Mouse (Mus musculus) forebrain, embryonic 11.5 days (tissue): ENCODE data around the gene Sptbn2. TPM values are rescaled to one million over a fixed set of nuclear protein-coding genes. Genes with fewer than 3 reads are reported as not detected.
"Not testable (repeated sequence)": the region's sequence is repeated elsewhere in the genome, so short reads cannot be mapped to it uniquely, and the experiment has no call there.

Experiments used
- ATAC-seq: fragments of 200-750 bp; cut with Nextera tagmentation; replicated peaks from 2 replicates; pipeline ENCODE4 v1.8.0; 2017; ENCODE audit warnings: moderate TSS enrichment; ENCODE audit not compliant: low FRiP score
- DNase-seq: peaks from one replicate; pipeline ENCODE4 v3.0.0-alpha.2; 2017; ENCODE audit warnings: low spot score
- H3K27ac ChIP-seq: fragments of 300-500 bp; sonication (generic); 2 replicates; pipeline ENCODE4 v1.5.1; 2014; ENCODE audit warnings: low read depth, low read length
- H3K27me3 ChIP-seq: fragments of 300-500 bp; sonication (generic); 2 replicates; pipeline ENCODE4 v1.6.1; 2014; ENCODE audit warnings: mild to moderate bottlenecking, low read length, mixed read lengths; ENCODE audit not compliant: control insufficient read depth, insufficient read depth
- H3K36me3 ChIP-seq: fragments of 300-500 bp; sonication (generic); 2 replicates; pipeline ENCODE4 v1.6.1; 2014; ENCODE audit warnings: mild to moderate bottlenecking, low read length, moderate library complexity, mixed read lengths; ENCODE audit not compliant: control insufficient read depth, insufficient read depth
- H3K4me1 ChIP-seq: fragments of 300-500 bp; sonication (generic); replicated peaks from 2 replicates; pipeline ENCODE4 v1.6.1; 2014; ENCODE audit warnings: low read length, mixed read lengths; ENCODE audit not compliant: control insufficient read depth, insufficient read depth
- H3K4me2 ChIP-seq: fragments of 300-500 bp; sonication (generic); 2 replicates; pipeline ENCODE4 v1.6.1; 2014; ENCODE audit warnings: low read depth, mild to moderate bottlenecking, low read length, moderate library complexity, mixed read lengths; ENCODE audit not compliant: severe bottlenecking
- H3K4me3 ChIP-seq: fragments of 300-500 bp; sonication (generic); 2 replicates; pipeline ENCODE4 v1.5.1; 2014; ENCODE audit warnings: low read depth, low read length
- H3K9ac ChIP-seq: fragments of 300-500 bp; sonication (generic); 2 replicates; pipeline ENCODE4 v1.6.1; 2014; ENCODE audit warnings: low read length
- H3K9me3 ChIP-seq: fragments of 300-500 bp; sonication (generic); 2 replicates; pipeline ENCODE4 v1.6.1; 2016; ENCODE audit warnings: low read length, mixed read lengths; ENCODE audit not compliant: control insufficient read depth
- WGBS: fragments of 180-500 bp; shearing (Covaris S2); extraction: QIAGEN DNeasy Blood & Tissue Kit; methylation state at CpG from one replicate; pipeline ENCODE4 v1.1.7; 2014; 5-methylcytosine and 5-hydroxymethylcytosine counted together
- polyA plus RNA-seq: library from polyadenylated mRNA; unstranded; fragments of >200 nt; fragmentation: Nextera tagmentation; extraction: Ambion mirVana; gene quantifications from 2 replicates; pipeline ENCODE4 v1.2.1, GENCODE M21; 2014

Sptbn2 gene
- polyA plus RNA-seq, 1 experiment from 2014 or later: 16.7 TPM

- H3K4me1 ChIP-seq: no peaks in the 10 kb centered on the region
- no peaks in the 10 kb centered on the region for H3K27me3 ChIP-seq
- 91% methylated on average over 9 of the region's 9 CpGs for WGBS
- DNase-seq (no peak), ATAC-seq (no peak)
- no peaks in the 10 kb centered on the region; the same call in 1 of the 2 replicates for H3K36me3 ChIP-seq
- no peak overlapping the region for H3K27ac ChIP-seq
- no peak overlapping the region for H3K4me2 ChIP-seq
- H3K4me3 ChIP-seq: no peak overlapping the region
- no peaks in the 10 kb centered on the region for H3K9me3 ChIP-seq
- H3K9ac ChIP-seq: no peak overlapping the region
Measured at GRCm38 (mm10) chr19:4747631-4748312, 36.8 kb downstream of the Sptbn2 start.

GRCm38 (mm10) chr19:4748493-4748892, 37.5 kb downstream of the Sptbn2 start:
- DNase-seq: no peak
- Histone ChIP-seq H3K9me3 (no peaks in the 10 kb centered on the region), H3K4me2 (no peak overlapping the region), H3K36me3 (no peaks in the 10 kb centered on the region; the same call in 1 of the 2 replicates), H3K4me1 (no peaks in the 10 kb centered on the region), H3K27me3 (no peaks in the 10 kb centered on the region), H3K9ac (no peak overlapping the region), H3K27ac (no peak overlapping the region), H3K4me3 (no peak overlapping the region)
- ATAC-seq: no peak
- 91% methylated on average over 10 of the region's 10 CpGs for WGBS

GRCm38 (mm10) chr19:4749975-4750374, 39.0 kb downstream of the Sptbn2 start:
- ATAC-seq (no peak), DNase-seq (no peak)
- no peaks in the 10 kb centered on the region; the same call in 1 of the 2 replicates for H3K36me3 ChIP-seq
- no peaks in the 10 kb centered on the region for H3K9me3 ChIP-seq
- no peaks in the 10 kb centered on the region for H3K4me1 ChIP-seq
- H3K4me2 ChIP-seq: no peak overlapping the region
- no peak overlapping the region for H3K4me3 ChIP-seq
- no peaks in the 10 kb centered on the region for H3K27me3 ChIP-seq
- 89% methylated on average over 6 of the region's 6 CpGs for WGBS
- H3K27ac ChIP-seq: no peak overlapping the region
- H3K9ac ChIP-seq: no peak overlapping the region

GRCm38 (mm10) chr19:4755565-4756192, 44.7 kb downstream of the Sptbn2 start:
- under 1% methylated on average over 10 of the region's 10 CpGs for WGBS
- ATAC-seq: peak; percentile 70
- H3K4me1 ChIP-seq: peaks cover 10% of the 10 kb centered on the region; the same call in 1 of the 2 replicates
- no peaks in the 10 kb centered on the region; the same call in 1 of the 2 replicates for H3K36me3 ChIP-seq
- peak overlapping the region; percentile 79 for H3K4me2 ChIP-seq
- peak; percentile 93 for DNase-seq
- H3K27me3 ChIP-seq: no peaks in the 10 kb centered on the region
- peak overlapping the region; percentile 97 for H3K9ac ChIP-seq
- H3K4me3 ChIP-seq: peak overlapping the region; percentile 73
- H3K9me3 ChIP-seq: no peaks in the 10 kb centered on the region
- peak overlapping the region; percentile 95 for H3K27ac ChIP-seq

- ATAC-seq (peak; percentile 97), DNase-seq (peak; percentile 100)
- H3K9me3 ChIP-seq: no peaks in the 10 kb centered on the region
- H3K27ac ChIP-seq: peak within 1 kb of the TSS; percentile 95
- no peaks in the 10 kb centered on the region; the same call in 1 of the 2 replicates for H3K36me3 ChIP-seq
- H3K4me2 ChIP-seq: peak within 1 kb of the TSS; percentile 79
- H3K27me3 ChIP-seq: no peaks in the 10 kb centered on the region
- under 1% methylated on average over 62 of the region's 65 CpGs for WGBS
- H3K4me1 ChIP-seq: peaks cover 10% of the 10 kb centered on the region; the same call in 1 of the 2 replicates
- peak within 1 kb of the TSS; percentile 97 for H3K9ac ChIP-seq
- peak within 1 kb of the TSS; percentile 73 for H3K4me3 ChIP-seq
Measured at GRCm38 (mm10) chr19:4756193-4756911, 45.4 kb downstream of the Sptbn2 start, which contains the start of gene Rbm4b. TSS of gene Rbm4b (plus strand) at chr19:4756497.

GRCm38 (mm10) chr19:4756921-4757320, 46.0 kb downstream of the Sptbn2 start:
- ATAC-seq: no peak
- H3K4me3 ChIP-seq: peak overlapping the region; percentile 73
- H3K36me3 ChIP-seq: no peaks in the 10 kb centered on the region; the same call in 1 of the 2 replicates
- no peak for DNase-seq
- peak overlapping the region; percentile 97 for H3K9ac ChIP-seq
- no peaks in the 10 kb centered on the region for H3K27me3 ChIP-seq
- H3K4me1 ChIP-seq: peaks cover 10% of the 10 kb centered on the region; the same call in 1 of the 2 replicates
- H3K4me2 ChIP-seq: peak overlapping the region; percentile 79
- WGBS: 8% methylated on average over 9 of the region's 9 CpGs
- H3K9me3 ChIP-seq: no peaks in the 10 kb centered on the region
- peak overlapping the region; percentile 95 for H3K27ac ChIP-seq

- 94% methylated on average over 8 of the region's 8 CpGs for WGBS
- not testable (repeated sequence) for H3K9me3 ChIP-seq, H3K27me3 ChIP-seq, DNase-seq, H3K9ac ChIP-seq, H3K36me3 ChIP-seq, H3K27ac ChIP-seq, H3K4me2 ChIP-seq, H3K4me3 ChIP-seq, ATAC-seq
- H3K4me1 ChIP-seq: peaks cover 10% of the 10 kb centered on the region; the same call in 1 of the 2 replicates
Measured at GRCm38 (mm10) chr19:4760544-4760943, 49.6 kb downstream of the Sptbn2 start.

GRCm38 (mm10) chr19:4762876-4763275, 51.9 kb downstream of the Sptbn2 start:
- Histone ChIP-seq H3K27ac (no peak overlapping the region), H3K4me1 (peaks cover 7% of the 10 kb centered on the region; the same call in 1 of the 2 replicates), H3K4me2 (no peak overlapping the region), H3K9me3 (no peaks in the 10 kb centered on the region), H3K36me3 (peaks cover 3% of the 10 kb centered on the region), H3K27me3 (no peaks in the 10 kb centered on the region), H3K9ac (no peak overlapping the region), H3K4me3 (no peak overlapping the region)
- DNase-seq (no peak), ATAC-seq (no peak)
- WGBS: 59% methylated on average over 1 of the region's 1 CpGs
